Mouse (Mus musculus) urinary bladder, adult 18-20 months (tissue): ENCODE results near the gene Dnttip1.
A peak's percentile ranks its signal among the peaks of the same experiment; 100 is the strongest.

Experiments
- DNase-seq, 2 experiments: peaks; one replicate each; pipeline ENCODE4 v3.0.0; 2022; ENCODE audit warnings: low spot score in 2 of 2, mixed read lengths in 2 of 2

Dnttip1 gene

GRCm38 (mm10) chr2:164804533-164805331 lies 58.9 kb downstream of the Dnttip1 start, which contains the start of the genes Acot8 and Zswim3:
Gene Acot8, minus strand, starts transcription at chr2:164804882.
Gene Zswim3, plus strand, starts transcription at chr2:164805098.
- peak; percentile 96 to 99 for DNase-seq

GRCm38 (mm10) chr2:164805332-164805718 lies 59.5 kb downstream of the Dnttip1 start:
- DNase-seq, result no peak

- no peak for DNase-seq
These were observed 60.8 kb downstream of the Dnttip1 start for GRCm38 (mm10) chr2:164806614-164807013.

- DNase-seq, result no peak
These were observed 67.8 kb downstream of the Dnttip1 start for GRCm38 (mm10) chr2:164813557-164813956.

- DNase-seq, result no peak
These were observed 69.6 kb downstream of the Dnttip1 start for GRCm38 (mm10) chr2:164815348-164815747.

- no peak for DNase-seq
These were observed 70.0 kb downstream of the Dnttip1 start for GRCm38 (mm10) chr2:164815821-164816220.

- no peak for DNase-seq
These were observed 71.4 kb downstream of the Dnttip1 start for GRCm38 (mm10) chr2:164817206-164817605.

- DNase-seq, result no peak
These were observed 71.9 kb downstream of the Dnttip1 start for GRCm38 (mm10) chr2:164817703-164818102.
